Mouse (Mus musculus) kidney, adult 2 months (tissue): ENCODE measurements at regions not wholly inside any gene's neighbourhood (a gene's known extent, or its start where the extent isn't known, plus 50 kb on each side); places are given as distances from the start of the nearest gene placed in this dataset.

Source experiments
- CTCF ChIP-seq: fragments of 200-500 bp; conservative IDR thresholded peaks from 2 replicates; pipeline ENCODE4 v1.5.1; 2011; ENCODE audit warnings: low read depth, mild to moderate bottlenecking, control low read depth, low read length, moderate library complexity, mixed read lengths; ENCODE audit not compliant: insufficient read depth, insufficient read length
- POLR2A ChIP-seq: fragments of 200-500 bp; IDR thresholded peaks from one replicate; pipeline ENCODE4 v1.6.1; 2011; ENCODE audit warnings: low read depth, low read length, control low read depth

GRCm38 (mm10) chr8:39227239-39227638 is 1447.6 kb upstream of the Adam24 start:
- no peak for TF ChIP-seq CTCF
- no peak for TF ChIP-seq POLR2A
